Mouse (Mus musculus) cerebellum, adult 8-10 months (tissue): ENCODE measurements at regions not wholly inside any gene's neighbourhood (a gene's known extent, or its start where the extent isn't known, plus 50 kb on each side); places are given as distances from the start of the nearest gene placed in this dataset.

Source experiments
- DNase-seq: peaks from one replicate; pipeline ENCODE4 v3.0.0; 2022

DNA sequence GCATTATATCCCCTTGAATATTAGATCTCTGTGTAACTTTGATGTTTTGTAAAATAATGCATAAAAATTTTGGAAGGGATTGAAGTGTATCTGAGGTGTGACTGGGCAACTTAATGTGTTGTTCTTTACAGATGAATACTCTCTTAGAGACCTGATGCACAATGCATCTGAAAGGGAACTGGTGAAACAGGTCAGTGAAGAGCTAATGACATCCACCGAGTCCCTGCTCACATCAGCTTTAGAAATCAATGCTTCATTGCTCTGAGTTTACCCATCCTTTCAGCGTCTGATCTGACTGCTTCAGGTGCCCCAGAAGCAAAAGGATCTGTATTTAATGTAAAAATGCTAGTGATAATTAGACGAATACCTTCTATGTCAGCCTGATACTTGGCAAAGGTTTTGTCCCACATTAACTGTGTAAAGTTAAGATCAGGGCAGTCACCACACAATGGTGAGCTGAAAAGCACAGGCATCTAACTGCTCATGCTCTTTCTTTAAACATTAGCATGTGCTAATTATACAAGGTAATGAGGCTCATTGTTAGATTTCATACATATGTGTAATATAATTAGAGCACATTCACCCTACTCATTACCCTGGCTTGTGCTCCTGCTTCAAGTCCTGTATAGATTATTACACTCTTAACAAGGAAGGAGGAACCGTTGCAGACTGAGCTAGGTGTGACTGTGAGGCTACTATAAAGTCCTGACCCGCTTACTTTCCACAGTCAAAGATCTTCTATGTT lies 204.6 kb upstream of the Tlr4 start:
- DNase-seq: no peak

DNA sequence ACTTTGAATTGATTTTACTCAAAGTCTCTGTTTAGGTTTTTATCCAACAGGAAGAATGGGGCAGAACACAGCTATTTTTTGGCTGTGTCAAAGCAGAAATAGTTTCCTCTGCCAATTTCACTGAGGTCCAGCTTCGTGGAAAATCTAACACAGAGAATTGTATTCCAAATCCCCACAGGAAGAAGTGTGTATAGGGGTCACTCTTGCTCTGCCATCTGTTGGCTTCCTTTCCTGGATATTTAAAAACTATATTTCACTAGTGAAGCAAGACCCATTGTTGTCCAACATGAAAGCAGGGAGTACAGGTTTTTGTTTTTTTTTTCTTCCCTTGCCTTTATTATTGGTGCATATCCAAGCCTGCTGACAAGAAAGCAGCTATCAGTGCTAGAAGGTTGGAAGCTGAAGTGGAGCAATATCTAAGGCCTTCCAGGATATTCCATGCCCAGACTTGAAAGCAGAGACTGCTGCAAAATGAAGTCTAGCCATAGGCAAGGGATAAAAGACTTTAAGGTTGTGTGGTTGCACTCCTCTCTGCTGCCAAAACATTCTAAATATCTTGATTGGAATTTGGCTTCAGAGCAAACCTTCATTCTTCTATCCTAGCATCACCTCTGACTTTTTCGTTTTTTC lies 208.5 kb upstream of the Tlr4 start:
- DNase-seq: peak; percentile 51

DNA sequence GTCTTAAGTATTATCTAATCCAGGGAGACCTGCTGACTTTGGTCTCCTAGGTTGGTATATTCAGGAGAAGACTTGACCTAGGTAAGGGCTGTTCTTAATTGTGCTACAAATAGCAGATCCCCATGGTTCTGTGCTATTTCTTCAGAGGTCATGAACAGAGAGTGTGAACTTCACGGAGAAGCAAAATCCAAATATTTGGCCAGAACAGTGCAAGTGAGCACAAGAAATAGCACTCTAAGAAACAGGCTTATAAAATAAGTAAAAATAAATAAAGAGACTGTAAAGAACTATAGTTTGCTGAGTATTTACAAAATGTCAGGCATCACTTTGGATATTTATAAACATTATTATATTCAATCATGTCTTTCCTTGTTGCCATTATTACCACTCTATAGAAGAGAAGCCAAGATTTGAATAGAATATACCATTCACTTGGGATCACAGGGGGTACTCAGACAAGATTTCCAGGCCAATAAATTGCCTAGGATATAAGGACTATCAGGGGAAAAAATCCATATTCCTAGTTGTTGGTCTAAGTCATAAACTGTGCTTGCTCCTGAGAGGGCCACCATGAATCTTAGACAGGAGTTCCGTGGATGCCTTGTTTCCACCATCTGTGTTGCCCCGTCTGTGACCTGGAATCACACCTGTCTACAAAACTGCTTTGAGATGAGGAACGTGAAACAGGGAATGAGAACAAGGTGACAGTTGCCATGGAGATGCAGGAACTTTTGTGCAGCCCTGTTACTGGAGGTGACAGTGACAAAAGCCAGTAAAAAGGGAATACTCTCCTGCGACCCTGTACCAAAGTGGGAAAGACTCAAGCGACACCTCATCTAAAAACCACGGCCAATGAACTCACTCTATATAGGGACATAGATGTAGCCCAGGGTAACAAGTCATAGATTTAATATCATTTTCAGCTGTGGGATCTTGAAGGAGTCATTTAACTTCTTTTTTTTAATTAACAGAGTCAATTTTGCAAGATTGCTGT lies 209.3 kb upstream of the Tlr4 start:
- no peak for DNase-seq

DNA sequence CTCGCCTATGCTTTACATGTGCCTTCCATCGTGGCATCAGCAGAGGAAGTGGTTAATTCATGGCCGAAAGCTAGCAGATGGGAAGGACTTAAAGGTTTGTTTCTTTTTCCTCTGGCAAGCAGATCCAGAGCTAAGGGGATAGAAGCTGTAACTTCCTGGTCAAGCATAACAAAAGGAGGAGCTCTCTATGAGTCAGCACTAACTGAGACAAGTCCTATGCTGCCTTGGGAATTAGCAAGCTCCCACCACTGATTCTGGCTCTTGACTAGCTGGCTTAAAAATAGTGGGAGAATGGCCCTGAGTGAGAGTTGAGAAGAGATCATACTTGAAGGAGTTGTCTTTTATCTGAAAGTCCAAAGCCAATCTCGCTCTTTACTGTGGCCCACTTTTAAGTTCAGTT lies 210.3 kb upstream of the Tlr4 start:
- no peak for DNase-seq

DNA sequence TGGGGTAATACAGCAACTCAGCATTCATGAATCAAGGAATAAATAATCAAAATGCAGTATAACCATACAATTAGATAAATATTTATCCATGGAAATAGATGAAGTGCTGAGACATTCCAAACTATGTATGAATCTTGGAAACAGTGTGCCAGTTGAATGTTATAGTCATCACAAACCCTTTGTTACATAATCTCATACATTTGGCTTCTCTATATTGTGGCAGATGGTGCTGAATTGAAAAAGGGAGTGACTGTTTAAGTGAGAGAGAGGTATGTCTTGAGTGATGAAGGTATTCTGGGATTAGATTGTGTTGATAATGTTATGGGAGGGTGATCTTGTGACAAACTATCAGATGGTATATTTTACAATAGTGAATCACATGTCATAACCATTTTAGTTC lies 200.4 kb upstream of the Astn2 start:
- DNase-seq: no peak

DNA sequence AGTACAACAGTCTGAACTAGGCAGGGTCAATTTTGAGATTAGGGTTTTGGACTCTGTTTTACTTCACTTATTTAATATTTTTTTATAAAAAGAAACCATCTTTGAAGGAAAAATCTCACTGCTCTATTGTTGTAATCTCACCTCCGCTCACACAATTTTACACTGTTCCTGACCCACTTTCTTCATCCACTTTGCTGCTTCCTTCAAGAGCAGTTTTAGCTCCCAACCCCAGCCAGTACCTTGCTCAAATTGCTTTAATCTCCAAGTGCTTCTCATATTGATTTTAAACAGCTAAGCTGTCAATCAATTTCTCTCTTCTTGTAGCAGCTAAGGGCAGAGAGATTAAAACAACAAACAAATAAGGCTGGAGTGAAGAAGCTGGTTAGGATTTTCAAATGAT lies 194.3 kb upstream of the Astn2 start:
- DNase-seq: no peak

DNA sequence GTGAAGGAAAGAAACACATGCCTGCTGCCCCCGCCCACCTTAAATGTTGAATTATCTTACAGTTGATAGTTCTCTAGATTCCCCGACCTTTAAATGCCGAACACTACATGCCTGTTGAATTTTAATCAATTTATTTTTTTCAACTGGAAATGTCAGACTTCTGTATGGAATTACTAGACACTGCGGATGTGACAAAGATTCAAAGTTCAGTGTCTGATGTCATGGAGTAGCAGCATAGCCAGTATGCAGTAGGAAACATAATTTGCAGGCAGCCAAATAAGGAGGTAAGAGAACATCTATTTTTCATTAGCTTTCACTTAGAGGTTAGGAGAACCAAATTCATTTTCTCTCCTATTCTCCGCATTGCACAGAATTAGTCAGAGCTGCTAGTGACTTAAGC lies 182.2 kb upstream of the Astn2 start:
- DNase-seq: no peak

DNA sequence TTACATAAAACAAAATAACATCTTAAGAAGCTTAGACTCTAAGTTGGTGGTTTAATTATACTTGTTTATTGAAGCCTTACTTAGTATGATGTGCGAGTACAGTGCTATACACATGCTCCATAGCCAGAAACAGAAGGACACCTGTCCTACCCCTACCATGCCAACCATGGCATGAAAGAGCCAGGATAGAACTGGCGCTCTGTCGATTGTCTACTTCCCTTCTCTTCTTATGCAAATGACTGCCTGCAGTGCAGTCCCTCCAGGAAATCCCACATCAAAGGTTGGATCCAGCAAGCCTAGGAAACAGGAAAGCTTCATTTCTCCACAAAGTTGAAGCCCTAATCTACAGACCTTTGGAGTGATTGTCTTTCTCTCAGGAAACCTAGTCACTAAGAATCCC lies 181.8 kb upstream of the Astn2 start:
- no peak for DNase-seq

DNA sequence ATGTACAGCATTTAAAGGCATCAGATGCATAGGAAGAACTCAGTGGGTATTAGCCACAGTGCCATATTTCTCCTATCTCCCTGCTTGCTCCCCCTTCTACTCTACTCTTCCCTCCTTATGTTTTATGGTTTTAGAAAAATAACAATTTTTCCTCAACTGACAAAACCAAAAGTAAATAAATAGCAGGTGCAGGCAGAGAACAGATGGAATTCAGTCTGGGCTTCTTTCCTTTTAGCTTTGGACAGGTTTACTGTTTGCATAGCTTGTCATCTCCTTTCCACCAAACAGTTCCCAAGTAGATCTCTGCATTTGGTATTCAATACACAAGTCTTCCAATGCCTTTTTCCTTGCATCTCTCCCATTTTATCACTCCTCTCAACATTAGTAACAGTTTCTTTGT lies 152.5 kb upstream of the Astn2 start:
- DNase-seq: peak; percentile 24

DNA sequence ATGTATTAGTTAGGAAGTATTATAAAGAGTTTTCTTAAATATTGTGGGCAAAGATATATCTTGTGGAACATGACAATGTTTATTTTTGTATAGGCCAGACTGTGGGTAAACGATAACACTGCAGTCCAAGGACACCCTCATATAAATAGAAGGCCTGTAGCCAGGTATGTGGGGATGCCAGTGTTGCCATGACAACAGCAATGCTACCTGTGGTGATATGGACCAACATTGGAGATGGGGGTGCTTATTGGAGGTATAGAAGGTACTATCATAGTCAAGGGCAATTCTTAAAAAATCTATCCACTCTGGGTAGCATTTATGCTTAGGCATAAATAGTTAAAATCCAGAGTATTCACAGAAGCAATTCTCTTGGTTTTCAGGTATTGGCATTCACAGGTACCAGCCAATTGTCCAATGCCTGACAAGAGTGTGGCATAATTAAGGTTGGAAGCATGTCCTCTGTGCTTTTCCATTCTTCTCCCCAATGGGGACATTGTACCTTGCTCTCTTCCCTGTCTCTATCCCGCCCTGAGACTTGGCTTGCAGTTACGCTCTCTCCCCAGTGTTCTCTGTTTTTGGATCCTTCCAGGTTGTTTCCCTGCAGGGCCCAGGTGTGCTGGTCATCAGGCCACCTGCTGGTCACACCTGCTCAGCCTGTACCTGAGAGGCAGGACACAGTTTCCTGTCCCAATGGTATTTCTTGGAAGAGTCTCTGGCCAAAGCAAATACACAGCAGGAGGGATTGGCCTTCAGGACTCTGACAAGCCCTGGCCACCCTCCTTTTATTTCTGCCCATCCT lies 146.1 kb upstream of the Astn2 start:
- DNase-seq: peak; percentile 94

DNA sequence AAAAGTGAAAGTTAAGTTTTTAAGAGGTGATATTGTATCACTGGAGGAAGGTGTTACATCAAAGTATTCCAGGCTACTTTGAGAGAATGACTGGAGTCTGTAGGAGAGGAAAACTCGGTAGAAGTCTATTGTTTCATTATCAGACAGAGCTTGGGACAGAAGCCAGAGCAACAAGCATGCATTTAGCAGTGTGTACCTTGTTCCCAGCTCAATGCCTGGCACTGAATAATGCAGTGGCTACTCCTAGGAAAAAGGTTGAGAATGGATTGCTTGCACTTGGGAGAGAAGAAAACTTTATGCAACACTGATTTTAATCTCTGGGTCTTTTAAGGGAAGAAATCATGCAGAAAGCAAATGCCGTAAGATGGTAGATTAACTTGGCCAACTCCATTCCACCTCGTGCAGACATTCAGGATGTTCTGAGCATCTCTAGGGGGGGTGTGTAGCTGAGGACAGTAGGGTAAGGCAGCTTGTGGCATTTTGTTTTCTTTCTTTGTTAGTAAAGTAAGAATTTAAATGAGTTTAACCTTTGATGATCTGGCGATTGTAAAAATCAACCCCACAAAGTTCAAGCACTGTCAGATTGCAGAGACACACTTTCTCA lies 138.5 kb upstream of the Astn2 start:
- no peak for DNase-seq

DNA sequence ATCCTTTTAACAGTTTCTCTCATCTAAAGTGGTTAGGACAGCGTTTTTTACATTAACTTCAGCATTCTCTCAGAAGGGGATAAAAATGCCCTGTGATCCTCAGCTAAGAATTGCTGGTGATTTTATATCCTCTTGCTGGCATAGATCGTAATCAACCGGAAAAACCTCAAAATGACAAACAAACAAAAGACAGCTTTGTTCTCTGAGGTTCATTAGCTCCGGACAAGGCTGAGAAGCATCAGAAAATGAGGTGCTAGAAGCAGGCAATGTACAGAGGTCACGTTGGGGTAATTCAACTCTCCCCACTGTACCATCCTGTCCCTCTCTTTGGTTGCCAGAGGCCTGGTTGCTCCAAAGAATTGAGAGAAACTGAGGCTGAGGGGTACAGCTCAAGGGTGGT lies 120.0 kb upstream of the Astn2 start:
- DNase-seq: peak; percentile 20

DNA sequence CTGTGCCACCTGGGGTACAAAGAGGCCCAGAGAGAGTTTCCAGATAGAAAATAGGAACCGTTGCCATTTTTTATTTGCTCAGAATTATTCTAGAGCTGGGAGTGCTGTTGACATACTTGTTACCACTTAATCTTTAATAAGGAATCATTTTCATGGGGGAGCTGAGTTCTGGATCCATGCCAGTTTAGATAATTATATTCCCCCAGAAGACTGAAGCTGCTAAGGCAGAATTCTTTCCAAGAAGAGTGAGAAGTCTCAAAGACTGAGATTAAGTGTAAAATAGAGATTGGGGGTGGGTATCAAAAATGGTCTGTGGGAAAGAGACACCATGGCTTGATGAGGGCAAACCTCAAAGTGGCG lies 119.5 kb upstream of the Astn2 start:
- DNase-seq: no peak

DNA sequence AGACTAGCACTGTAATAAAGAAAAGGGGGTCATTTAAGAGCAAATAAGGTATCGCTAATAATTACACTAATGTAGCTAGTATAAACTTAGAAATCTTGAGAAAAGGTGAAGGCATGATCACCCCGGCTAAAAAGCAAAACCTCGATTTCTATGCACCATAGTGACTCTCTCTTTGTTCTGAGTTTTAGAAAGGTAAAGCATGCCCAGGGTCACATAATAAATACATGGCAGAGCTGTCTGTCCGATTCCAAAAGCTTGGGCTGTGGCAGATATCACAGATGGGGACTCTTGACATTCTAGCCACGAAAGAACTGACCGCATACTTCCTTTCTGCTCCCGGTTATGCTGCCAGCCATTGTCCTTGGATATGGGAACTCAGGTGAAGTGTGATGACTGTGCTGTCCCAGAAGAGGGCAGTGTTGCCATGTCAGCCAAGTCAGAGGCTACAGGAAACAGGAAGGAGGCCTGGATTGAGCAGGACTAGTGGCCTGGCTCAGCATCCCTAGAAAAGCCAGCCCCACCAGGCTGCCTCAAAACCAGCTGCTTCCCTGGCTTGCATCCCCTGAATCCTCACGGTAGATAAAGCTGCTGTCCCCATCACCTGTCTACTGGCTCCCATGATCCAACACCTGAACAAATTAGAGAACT lies 119.0 kb upstream of the Astn2 start:
- peak; percentile 87 for DNase-seq

DNA sequence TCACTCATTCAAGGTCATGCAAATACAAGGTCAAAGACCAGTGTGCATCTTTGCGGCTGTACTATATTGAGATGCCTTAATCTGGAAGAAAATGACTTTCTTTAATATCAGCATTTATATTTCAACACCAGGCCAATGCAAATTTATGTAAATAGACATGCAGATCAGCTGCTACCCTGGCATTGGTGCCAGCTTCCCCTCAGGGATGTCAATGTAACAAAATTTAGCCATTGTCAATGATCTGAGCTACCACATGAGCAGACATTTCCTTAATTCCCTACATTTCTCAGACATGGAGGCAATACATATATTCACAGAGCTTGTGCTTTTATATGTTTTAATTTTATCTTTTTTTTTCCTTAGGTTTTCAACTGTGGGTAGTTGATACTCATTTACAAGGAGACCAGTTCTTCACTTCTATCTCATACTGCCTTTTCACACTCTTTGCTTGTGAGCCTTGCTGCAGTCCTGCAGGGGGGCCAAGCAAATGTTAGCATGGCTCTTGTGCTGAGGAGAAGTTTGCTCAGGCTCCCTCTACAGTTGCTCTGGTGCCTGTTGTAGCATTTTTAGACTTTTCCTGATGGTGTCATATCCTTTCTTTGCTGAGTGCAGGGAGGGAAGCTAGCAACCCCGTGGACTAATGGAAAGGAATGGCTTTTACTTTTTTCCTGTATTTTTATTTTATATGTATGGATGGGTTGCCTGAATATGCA lies 117.8 kb upstream of the Astn2 start:
- peak; percentile 18 for DNase-seq

DNA sequence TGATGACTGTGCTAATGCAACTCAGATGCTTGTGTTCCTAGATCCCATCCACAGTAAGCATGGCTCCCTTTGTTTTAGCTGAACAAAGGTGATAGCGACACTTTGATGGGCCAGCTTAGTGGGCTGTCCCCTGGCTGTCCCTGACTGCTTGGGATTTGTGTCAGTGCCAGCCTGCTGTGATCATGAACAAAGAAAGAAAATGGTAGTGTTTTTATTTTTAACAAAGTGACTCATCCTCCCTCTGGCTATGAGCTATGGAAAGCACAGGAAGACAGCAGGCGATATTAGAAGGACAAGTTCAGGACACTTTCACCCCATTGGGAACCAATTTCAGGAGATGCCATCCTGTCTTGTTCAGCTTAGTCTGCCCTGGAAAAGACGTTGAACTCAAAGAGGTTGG lies 116.4 kb upstream of the Astn2 start:
- peak; percentile 21 for DNase-seq

DNA sequence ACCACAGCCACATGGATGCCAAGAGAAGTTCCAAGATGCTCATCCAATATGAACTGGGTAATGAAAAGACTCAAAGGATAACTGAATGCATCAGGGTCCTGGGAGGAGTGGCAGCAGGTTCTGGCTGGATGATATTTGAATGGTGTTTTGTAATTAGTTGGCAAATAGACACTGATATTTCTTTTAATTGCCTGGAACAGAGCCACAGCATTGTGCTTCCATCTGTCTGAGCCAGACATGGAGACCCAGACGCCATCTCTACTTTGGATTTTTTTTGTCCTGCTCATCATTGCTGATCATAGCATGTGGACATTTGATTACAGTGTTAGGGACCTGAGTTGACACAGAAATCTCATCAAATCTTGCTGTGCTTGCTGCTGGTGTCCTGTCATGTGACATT lies 111.4 kb upstream of the Astn2 start:
- DNase-seq: no peak

DNA sequence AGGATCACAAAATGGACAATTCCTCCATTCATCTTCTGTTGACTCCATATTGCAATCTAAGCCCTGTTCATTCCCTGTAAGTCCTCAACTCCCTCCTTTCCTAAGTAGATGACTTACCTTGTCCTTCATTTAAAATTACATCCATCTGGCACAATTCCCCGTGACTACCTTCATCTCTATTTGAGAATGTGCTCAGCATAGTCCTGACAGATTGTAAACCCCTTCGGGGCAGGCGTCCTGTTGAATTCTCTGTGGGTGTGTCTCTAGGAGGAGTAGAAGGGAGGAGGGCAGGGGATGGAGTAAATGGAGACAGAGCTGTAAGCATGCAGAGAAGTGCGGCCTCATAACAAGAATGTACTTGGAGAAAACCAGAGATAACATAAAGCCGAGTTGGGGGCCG lies 79.1 kb upstream of the Astn2 start:
- peak; percentile 54 for DNase-seq

DNA sequence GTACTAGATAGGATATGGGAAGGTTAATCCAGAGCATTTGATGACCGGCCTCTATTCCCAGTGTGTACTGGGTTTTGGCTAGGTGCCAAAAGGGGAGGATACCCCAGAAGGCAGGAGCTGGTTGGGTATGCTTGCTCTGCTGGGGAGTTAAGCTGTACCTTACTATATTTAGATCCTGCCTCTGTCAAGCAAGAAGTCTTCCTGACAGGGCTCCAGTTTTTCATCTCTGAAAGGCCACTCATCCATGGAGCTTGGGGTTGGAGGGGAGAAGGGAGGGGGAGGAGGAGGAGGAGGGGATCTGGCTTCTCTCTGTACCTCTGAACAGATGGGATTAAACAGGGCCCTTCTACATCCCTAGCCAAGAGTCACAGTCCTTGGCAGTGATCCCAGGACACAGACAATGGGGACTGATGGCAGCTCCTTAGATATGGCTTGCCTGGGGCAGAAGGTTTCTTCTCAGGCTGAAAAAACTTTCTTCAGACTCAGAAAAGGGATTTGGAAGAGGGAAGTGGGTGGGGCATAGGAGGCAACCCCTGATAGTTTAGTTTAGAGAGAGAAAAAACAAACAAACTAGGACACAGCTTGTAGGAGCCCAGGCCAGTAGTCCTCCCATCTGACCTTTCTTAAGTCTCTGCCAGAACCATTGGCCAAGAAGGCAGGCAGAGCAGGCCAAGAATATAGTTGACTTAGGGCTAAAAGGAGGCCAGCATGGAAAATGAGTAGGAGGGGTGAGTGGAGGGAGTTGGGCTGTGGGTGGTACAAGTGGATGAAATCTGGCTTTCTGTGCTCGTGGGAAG lies 78.3 kb upstream of the Astn2 start:
- peak; percentile 96 for DNase-seq

DNA sequence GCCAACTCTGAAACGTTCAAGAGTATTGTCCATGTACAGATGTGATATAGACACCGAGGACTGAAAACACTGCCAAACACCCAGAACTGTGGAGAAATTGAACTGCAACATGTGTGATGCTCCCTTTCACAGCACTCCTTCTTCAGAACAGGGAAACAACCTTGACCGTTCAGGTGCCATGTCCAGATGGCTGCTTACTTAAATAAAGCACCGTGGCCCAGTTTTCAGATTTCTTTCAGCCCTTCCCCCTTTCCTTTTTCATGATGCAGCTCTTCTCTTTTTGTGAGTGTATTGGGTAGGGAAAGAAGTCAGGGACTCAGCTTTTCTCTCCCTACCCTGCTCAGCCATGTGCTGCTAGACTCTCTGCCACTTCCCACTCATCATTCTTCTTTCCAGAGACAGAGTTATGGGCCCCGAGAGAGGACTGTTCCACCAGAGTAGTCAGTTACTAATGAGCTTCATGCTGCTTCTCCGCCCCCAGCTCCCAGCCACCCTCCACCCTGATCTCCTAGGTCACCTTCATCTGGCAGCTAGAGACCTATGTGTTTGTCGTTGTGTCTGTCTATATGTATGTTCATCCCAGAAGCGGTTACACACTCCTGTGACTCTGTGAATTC lies 74.3 kb upstream of the Astn2 start:
- peak; percentile 30 for DNase-seq
